Mouse (Mus musculus): ENCODE results near the gene Got2.

Gene Got2

GRCm38 (mm10) chr8:95818211-95818610, 70.1 kb downstream of the Got2 start:
- Histone ChIP-seq H3K36me3 (ENCODE audit: control insufficient read depth, insufficient read depth, low read length, poor library complexity, severe bottlenecking) (no peaks in the 10 kb centered on the region), H3K27me3 (ENCODE audit: control insufficient read depth, insufficient read depth, low read length, poor library complexity, severe bottlenecking) (no peaks in the 10 kb centered on the region)
- no peak for DNase-seq (ENCODE audit: low read depth, low spot score)

GRCm38 (mm10) chr8:95817597-95817996, 70.8 kb downstream of the Got2 start:
- Histone ChIP-seq H3K36me3 (ENCODE audit: control insufficient read depth, insufficient read depth, low read length, poor library complexity, severe bottlenecking) (no peaks in the 10 kb centered on the region), H3K27me3 (ENCODE audit: control insufficient read depth, insufficient read depth, low read length, poor library complexity, severe bottlenecking) (no peaks in the 10 kb centered on the region)
- DNase-seq (ENCODE audit: low read depth, low spot score): no peak

GRCm38 (mm10) chr8:95816044-95816708, 72.2 kb downstream of the Got2 start:
- no peaks in the 10 kb centered on the region for H3K36me3 ChIP-seq (ENCODE audit: control insufficient read depth, insufficient read depth, low read length, poor library complexity, severe bottlenecking)
- no peaks in the 10 kb centered on the region for H3K27me3 ChIP-seq (ENCODE audit: control insufficient read depth, insufficient read depth, low read length, poor library complexity, severe bottlenecking)
- DNase-seq (ENCODE audit: low read depth, low spot score): no peak

Measured in splenic B cell, adult 2 months (primary cell).